Mouse (Mus musculus): Measurements from ENCODE around the gene Eif2ak4. TPM values are rescaled to one million over a fixed set of nuclear protein-coding genes. Genes with fewer than 3 reads are reported as not detected.

The Eif2ak4 gene
- total and polyA plus RNA-seq, 3 experiments: 12.4 to 38.2 (median 23.9) TPM

- DNase-seq (ENCODE audit: low spot score) (no peak), ATAC-seq (ENCODE audit: extremely low read depth, insufficient number of reproducible peaks, low FRiP score, poor library complexity, severe bottlenecking) (no peak)
These were observed 92.5 kb downstream of the Eif2ak4 start for GRCm38 (mm10) chr2:118480886-118481285.

GRCm38 (mm10) chr2:118483032-118483431 is 94.6 kb downstream of the Eif2ak4 start:
- peaks cover 4% of the 10 kb centered on the region for H3K36me3 ChIP-seq (replicated peaks)
- H3K4me3 ChIP-seq (ENCODE audit: low read depth, low read length): no peak overlapping the region
- peaks cover 15% of the 10 kb centered on the region for H3K27me3 ChIP-seq (ENCODE audit: insufficient read depth, low read length)
- ATAC-seq (ENCODE audit: extremely low read depth, insufficient number of reproducible peaks, low FRiP score, poor library complexity, severe bottlenecking) (no peak), DNase-seq (ENCODE audit: low spot score) (no peak)
- peaks cover 26% of the 10 kb centered on the region for H3K4me1 ChIP-seq (ENCODE audit: insufficient read depth, low read depth, low read length)
- H3K9me3 ChIP-seq (replicated peaks): no peaks in the 10 kb centered on the region
- TF ChIP-seq POLR2AphosphoS5 (IDR thresholded peaks at IDR 0.05; ENCODE audit: insufficient replicate concordance, low read depth, low read length) (no peak), GATA1 (IDR thresholded peaks at IDR 0.05; ENCODE audit: borderline replicate concordance, low read length) (no peak), CTCF (IDR thresholded peaks at IDR 0.05; ENCODE audit: low read depth, low read length) (no peak), TAL1 (conservative IDR thresholded peaks at IDR 0.05; ENCODE audit: low read depth, low read length) (no peak), GATA2 (IDR thresholded peaks at IDR 0.05; ENCODE audit: borderline replicate concordance, low read depth, low read length) (no peak)

More at GRCm38 (mm10) chr2:118480886-118481285, 92.5 kb downstream of the Eif2ak4 start:
- Histone ChIP-seq H3K27me3 (ENCODE audit: insufficient read depth, low read length) (peaks cover 14% of the 10 kb centered on the region), H3K4me3 (ENCODE audit: low read depth, low read length) (no peak overlapping the region), H3K9me3 (replicated peaks) (no peaks in the 10 kb centered on the region), H3K36me3 (replicated peaks) (peaks cover 17% of the 10 kb centered on the region), H3K4me1 (ENCODE audit: insufficient read depth, low read depth, low read length) (peaks cover 27% of the 10 kb centered on the region)
- TF ChIP-seq GATA2 (IDR thresholded peaks at IDR 0.05; ENCODE audit: borderline replicate concordance, low read depth, low read length) (no peak), POLR2AphosphoS5 (IDR thresholded peaks at IDR 0.05; ENCODE audit: insufficient replicate concordance, low read depth, low read length) (no peak)

- DNase-seq (ENCODE audit: low spot score): no peak
- H3K4me3 ChIP-seq (ENCODE audit: low read depth, low read length): no peak overlapping the region
- no peak for ATAC-seq (ENCODE audit: extremely low read depth, insufficient number of reproducible peaks, low FRiP score, poor library complexity, severe bottlenecking)
These were observed 96.0 kb downstream of the Eif2ak4 start for GRCm38 (mm10) chr2:118484386-118484898.

GRCm38 (mm10) chr2:118485415-118485814 is 97.0 kb downstream of the Eif2ak4 start:
- H3K4me1 ChIP-seq (ENCODE audit: insufficient read depth, low read depth, low read length): peaks cover 14% of the 10 kb centered on the region
- TF ChIP-seq CTCF (IDR thresholded peaks at IDR 0.05; ENCODE audit: low read depth, low read length) (no peak), POLR2AphosphoS5 (IDR thresholded peaks at IDR 0.05; ENCODE audit: insufficient replicate concordance, low read depth, low read length) (no peak), GATA1 (IDR thresholded peaks at IDR 0.05; ENCODE audit: borderline replicate concordance, low read length) (no peak), TAL1 (conservative IDR thresholded peaks at IDR 0.05; ENCODE audit: low read depth, low read length) (no peak), GATA2 (IDR thresholded peaks at IDR 0.05; ENCODE audit: borderline replicate concordance, low read depth, low read length) (no peak)
- no peaks in the 10 kb centered on the region for H3K9me3 ChIP-seq (replicated peaks)
- DNase-seq (ENCODE audit: low spot score) (no peak), ATAC-seq (ENCODE audit: extremely low read depth, insufficient number of reproducible peaks, low FRiP score, poor library complexity, severe bottlenecking) (no peak)
- peaks cover 27% of the 10 kb centered on the region for H3K27me3 ChIP-seq (ENCODE audit: insufficient read depth, low read length)
- no peak overlapping the region for H3K4me3 ChIP-seq (ENCODE audit: low read depth, low read length)
- H3K36me3 ChIP-seq (replicated peaks): no peaks in the 10 kb centered on the region

More at GRCm38 (mm10) chr2:118484386-118484898, 96.0 kb downstream of the Eif2ak4 start:
- Histone ChIP-seq H3K9me3 (replicated peaks) (no peaks in the 10 kb centered on the region), H3K4me1 (ENCODE audit: insufficient read depth, low read depth, low read length) (peaks cover 19% of the 10 kb centered on the region), H3K27me3 (ENCODE audit: insufficient read depth, low read length) (peaks cover 21% of the 10 kb centered on the region), H3K36me3 (replicated peaks) (no peaks in the 10 kb centered on the region)
- no peak for TF ChIP-seq CTCF (IDR thresholded peaks at IDR 0.05; ENCODE audit: low read depth, low read length)
- TF ChIP-seq GATA2 (IDR thresholded peaks at IDR 0.05; ENCODE audit: borderline replicate concordance, low read depth, low read length): no peak
- TF ChIP-seq POLR2AphosphoS5 (IDR thresholded peaks at IDR 0.05; ENCODE audit: insufficient replicate concordance, low read depth, low read length): no peak
- TF ChIP-seq TAL1 (conservative IDR thresholded peaks at IDR 0.05; ENCODE audit: low read depth, low read length): no peak
- no peak for TF ChIP-seq GATA1 (IDR thresholded peaks at IDR 0.05; ENCODE audit: borderline replicate concordance, low read length)

- ATAC-seq (ENCODE audit: extremely low read depth, insufficient number of reproducible peaks, low FRiP score, poor library complexity, severe bottlenecking) (peak; percentile 29), DNase-seq (ENCODE audit: low spot score) (peak; percentile 34)
- peaks cover 32% of the 10 kb centered on the region for H3K27me3 ChIP-seq (ENCODE audit: insufficient read depth, low read length)
- no peaks in the 10 kb centered on the region for H3K36me3 ChIP-seq (replicated peaks)
- H3K9me3 ChIP-seq (replicated peaks): no peaks in the 10 kb centered on the region
- H3K4me3 ChIP-seq (ENCODE audit: low read depth, low read length): no peak overlapping the region
- H3K4me1 ChIP-seq (ENCODE audit: insufficient read depth, low read depth, low read length): peaks cover 13% of the 10 kb centered on the region
- TF ChIP-seq POLR2AphosphoS5 (IDR thresholded peaks at IDR 0.05; ENCODE audit: insufficient replicate concordance, low read depth, low read length) (no peak), CTCF (IDR thresholded peaks at IDR 0.05; ENCODE audit: low read depth, low read length) (peak; percentile 98), TAL1 (conservative IDR thresholded peaks at IDR 0.05; ENCODE audit: low read depth, low read length) (no peak)
These were observed 98.5 kb downstream of the Eif2ak4 start for GRCm38 (mm10) chr2:118486933-118487332.

- peaks cover 13% of the 10 kb centered on the region for H3K4me1 ChIP-seq (ENCODE audit: insufficient read depth, low read depth, low read length)
- H3K27me3 ChIP-seq (ENCODE audit: insufficient read depth, low read length): peaks cover 33% of the 10 kb centered on the region
- DNase-seq (ENCODE audit: low spot score): no peak
- no peak for TF ChIP-seq GATA2 (IDR thresholded peaks at IDR 0.05; ENCODE audit: borderline replicate concordance, low read depth, low read length)
- no peak for TF ChIP-seq CTCF (IDR thresholded peaks at IDR 0.05; ENCODE audit: low read depth, low read length)
- TF ChIP-seq TAL1 (conservative IDR thresholded peaks at IDR 0.05; ENCODE audit: low read depth, low read length): no peak
- TF ChIP-seq GATA1 (IDR thresholded peaks at IDR 0.05; ENCODE audit: borderline replicate concordance, low read length): no peak
- no peak for TF ChIP-seq POLR2AphosphoS5 (IDR thresholded peaks at IDR 0.05; ENCODE audit: insufficient replicate concordance, low read depth, low read length)
- H3K4me3 ChIP-seq (ENCODE audit: low read depth, low read length): no peak overlapping the region
- no peak for ATAC-seq (ENCODE audit: extremely low read depth, insufficient number of reproducible peaks, low FRiP score, poor library complexity, severe bottlenecking)
- H3K9me3 ChIP-seq (replicated peaks): no peaks in the 10 kb centered on the region
- no peaks in the 10 kb centered on the region for H3K36me3 ChIP-seq (replicated peaks)
These were observed 99.4 kb downstream of the Eif2ak4 start for GRCm38 (mm10) chr2:118487806-118488205.

All from G1E (cell line).